Comparison of ENCODE assay signal across 8 mouse cellular contexts in the genomic region with DNA sequence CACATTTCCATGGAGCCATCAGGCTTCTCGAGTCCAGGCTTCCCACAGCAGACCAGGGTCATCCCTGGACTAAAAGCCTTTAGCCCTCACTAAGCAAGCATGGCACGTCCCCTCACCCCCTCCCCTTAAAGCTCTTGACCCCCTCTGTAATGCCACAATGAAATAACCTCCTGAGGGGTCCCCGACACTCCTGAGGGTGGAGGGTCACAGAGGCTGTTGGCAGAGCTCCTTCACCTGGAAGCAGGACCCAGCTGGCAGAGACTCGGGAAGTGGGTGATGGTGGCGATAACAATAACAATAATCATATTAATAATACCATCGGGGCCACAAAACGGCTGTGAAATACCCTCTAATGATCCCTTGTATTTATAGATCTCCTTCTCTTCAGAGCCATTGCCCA. TPM values are rescaled to one million over a fixed set of nuclear protein-coding genes. Genes with fewer than 3 reads are reported as not detected.
DNase-seq lines count a peak whose midpoint lies in the region; ATAC-seq lines count a peak whose summit lies in the region.

TSS of gene Sp2 (minus strand) at position 101 of the 400 bp plus-strand sequence.

- no peak within 1 kb of the TSS for H3K4me3 ChIP-seq in heart, embryonic 10.5 days
- H3K4me3 ChIP-seq in hindbrain, embryonic 13.5 days, result no peak within 1 kb of the TSS
- no peak within 1 kb of the TSS for H3K4me3 ChIP-seq in midbrain, embryonic 14.5 days (replicated peaks; ENCODE audit: low read depth, low read length)

- H3K4me1 ChIP-seq in heart, embryonic 10.5 days, result peaks cover 25% of the 10 kb centered on the region
- peaks cover 17% of the 10 kb centered on the region for H3K4me1 ChIP-seq in hindbrain, embryonic 13.5 days (replicated peaks)
- H3K4me1 ChIP-seq in midbrain, embryonic 14.5 days (ENCODE audit: control insufficient read depth, insufficient read depth, low read length), result peaks cover 5% of the 10 kb centered on the region; the same call in 1 of the 2 replicates

- peaks cover 66% of the 10 kb centered on the region for H3K27me3 ChIP-seq in heart, embryonic 10.5 days (ENCODE audit: insufficient read depth, poor library complexity, severe bottlenecking)
- peaks cover 47% of the 10 kb centered on the region for H3K27me3 ChIP-seq in hindbrain, embryonic 13.5 days
- no peaks in the 10 kb centered on the region; the same call in 1 of the 2 replicates for H3K27me3 ChIP-seq in midbrain, embryonic 14.5 days (ENCODE audit: control insufficient read depth, insufficient read depth, low read length)

- 78% methylated on average over 7 of the region's 7 CpGs for WGBS in heart, embryonic 10.5 days
- 79% methylated on average over 7 of the region's 7 CpGs for WGBS in hindbrain, embryonic 13.5 days
- WGBS in midbrain, embryonic 14.5 days, result 78% methylated on average over 7 of the region's 7 CpGs

- H3K9ac ChIP-seq in hindbrain, embryonic 13.5 days, result no peak within 1 kb of the TSS
- no peak within 1 kb of the TSS for H3K9ac ChIP-seq in midbrain, embryonic 14.5 days (replicated peaks; ENCODE audit: low read length)

- no peaks in the 10 kb centered on the region for H3K36me3 ChIP-seq in heart, embryonic 10.5 days
- H3K36me3 ChIP-seq in hindbrain, embryonic 13.5 days, result no peaks in the 10 kb centered on the region
- H3K36me3 ChIP-seq in midbrain, embryonic 14.5 days (ENCODE audit: control insufficient read depth, insufficient read depth, low read length), result no peaks in the 10 kb centered on the region

- no peak for ATAC-seq in hindbrain, embryonic 13.5 days (ENCODE audit: low FRiP score)
- ATAC-seq in midbrain, embryonic 14.5 days (ENCODE audit: low FRiP score, low TSS enrichment), result no peak

- DNase-seq in heart, embryonic 10.5 days (ENCODE audit: low spot score), result no peak
- no peak for DNase-seq in heart, adult 9 months (ENCODE audit: low spot score in 2 of 2)
- no peak for DNase-seq in thymus, postnatal 0 days (ENCODE audit: low spot score)
- DNase-seq in thymus, adult 18-20 months, result no peak
- no peak for DNase-seq in midbrain, embryonic 14.5 days
- DNase-seq in retina, postnatal 1 day, result no peak
- DNase-seq in kidney, adult 18-20 months, result no peak

- peak within 1 kb of the TSS; percentile 33; the same call in 1 of the 2 replicates for H3K4me2 ChIP-seq in hindbrain, embryonic 13.5 days
- H3K4me2 ChIP-seq in midbrain, embryonic 14.5 days (ENCODE audit: low read length), result peak within 1 kb of the TSS; percentile 23; the same call in 1 of the 2 replicates

- no peaks in the 10 kb centered on the region for H3K9me3 ChIP-seq in heart, embryonic 10.5 days
- no peaks in the 10 kb centered on the region for H3K9me3 ChIP-seq in hindbrain, embryonic 13.5 days
- H3K9me3 ChIP-seq in midbrain, embryonic 14.5 days (ENCODE audit: control insufficient read depth, low read length), result no peaks in the 10 kb centered on the region

- H3K27ac ChIP-seq in heart, embryonic 10.5 days, result no peak within 1 kb of the TSS
- no peak within 1 kb of the TSS for H3K27ac ChIP-seq in hindbrain, embryonic 13.5 days
- no peak within 1 kb of the TSS for H3K27ac ChIP-seq in midbrain, embryonic 14.5 days (replicated peaks; ENCODE audit: low read depth, low read length)

RNA-seq across cellular contexts. Expression of gene Sp2, which starts in this region (rescaled TPM):
- polyA plus RNA-seq in heart, embryonic 10.5 days (2016; fragmentation: Nextera tagmentation; extraction: Ambion mirVana), result 20.1 and 21.9 TPM in 2 replicates
- polyA plus RNA-seq in thymus, postnatal 0 days (2015; fragmentation: Nextera tagmentation; extraction: Ambion mirVana), result 19.2 and 21.9 TPM in 2 replicates
- 15.9 and 17.2 TPM in 2 replicates for polyA plus RNA-seq in hindbrain, embryonic 13.5 days (2015; fragmentation: Nextera tagmentation; extraction: Ambion mirVana)
- polyA plus RNA-seq in midbrain, embryonic 14.5 days (2014; fragmentation: Nextera tagmentation; extraction: Ambion mirVana), result 12.3 and 17.2 TPM in 2 replicates
